8 mouse cellular contexts compared by ENCODE assay signal in genomic region chr5:67307659-67308222, GRCm38 (mm10). TPM values are rescaled to one million over a fixed set of nuclear protein-coding genes. Genes with fewer than 3 reads are reported as not detected.
DNase-seq lines count a peak whose midpoint lies in the region; ATAC-seq lines count a peak whose summit lies in the region.

No protein-coding gene starts in this region.

- ATAC-seq in kidney, embryonic 15.5 days (replicated peaks; ENCODE audit: low FRiP score), result no peak
- no peak for ATAC-seq in hindbrain, embryonic 15.5 days (ENCODE audit: low FRiP score, low read depth)
- ATAC-seq in midbrain, embryonic 15.5 days (replicated peaks), result no peak
- no peak for ATAC-seq in CD4-positive, CD25-positive, alpha-beta regulatory T cell, adult 4 months

- peak overlapping the region; percentile 93 for H3K9ac ChIP-seq in kidney, embryonic 15.5 days
- H3K9ac ChIP-seq in hindbrain, embryonic 15.5 days, result peak overlapping the region; percentile 81
- peak overlapping the region; percentile 98 for H3K9ac ChIP-seq in midbrain, embryonic 15.5 days

- H3K9me3 ChIP-seq in kidney, embryonic 15.5 days (replicated peaks), result no peaks in the 10 kb centered on the region
- no peaks in the 10 kb centered on the region for H3K9me3 ChIP-seq in hindbrain, embryonic 15.5 days
- H3K9me3 ChIP-seq in midbrain, embryonic 15.5 days, result no peaks in the 10 kb centered on the region

- peak overlapping the region; percentile 66 for H3K4me2 ChIP-seq in kidney, embryonic 15.5 days
- H3K4me2 ChIP-seq in hindbrain, embryonic 15.5 days, result peak overlapping the region; percentile 72
- H3K4me2 ChIP-seq in midbrain, embryonic 15.5 days, result peak overlapping the region; percentile 71

- 28% methylated on average over 13 of the region's 13 CpGs for WGBS in kidney, embryonic 15.5 days
- 35% methylated on average over 13 of the region's 13 CpGs for WGBS in hindbrain, embryonic 15.5 days
- 32% methylated on average over 13 of the region's 13 CpGs for WGBS in midbrain, embryonic 15.5 days

- H3K27me3 ChIP-seq in kidney, embryonic 15.5 days, result no peaks in the 10 kb centered on the region
- H3K27me3 ChIP-seq in hindbrain, embryonic 15.5 days, result no peaks in the 10 kb centered on the region
- no peaks in the 10 kb centered on the region for H3K27me3 ChIP-seq in midbrain, embryonic 15.5 days (replicated peaks)

- peaks cover 9% of the 10 kb centered on the region for H3K36me3 ChIP-seq in kidney, embryonic 15.5 days
- H3K36me3 ChIP-seq in hindbrain, embryonic 15.5 days, result no peaks in the 10 kb centered on the region
- no peaks in the 10 kb centered on the region for H3K36me3 ChIP-seq in midbrain, embryonic 15.5 days (replicated peaks)

- no peak for DNase-seq in kidney, postnatal 14 days
- DNase-seq in layer of hippocampus, postnatal 10 days (ENCODE audit: low spot score in 2 of 2), result no peak
- no peak for DNase-seq in layer of hippocampus, adult 18-20 months (ENCODE audit: low spot score in 2 of 2)

- peak overlapping the region; percentile 91; the same call in 1 of the 2 replicates for H3K27ac ChIP-seq in kidney, embryonic 15.5 days
- H3K27ac ChIP-seq in brown adipose tissue, adult 24 weeks (replicated peaks; ENCODE audit: low read depth, low read length), result no peak overlapping the region
- no peak overlapping the region for H3K27ac ChIP-seq in hindbrain, embryonic 15.5 days (replicated peaks)
- no peak overlapping the region for H3K27ac ChIP-seq in midbrain, embryonic 15.5 days

- peak overlapping the region; percentile 99 for H3K4me3 ChIP-seq in kidney, embryonic 15.5 days (replicated peaks)
- peak overlapping the region; percentile 97 for H3K4me3 ChIP-seq in brown adipose tissue, adult 24 weeks (ENCODE audit: insufficient read depth, low read depth, low read length)
- H3K4me3 ChIP-seq in hindbrain, embryonic 15.5 days, result peak overlapping the region; percentile 98
- peak overlapping the region; percentile 94 for H3K4me3 ChIP-seq in midbrain, embryonic 15.5 days

- peaks cover 8% of the 10 kb centered on the region for H3K4me1 ChIP-seq in kidney, embryonic 15.5 days
- no peaks in the 10 kb centered on the region for H3K4me1 ChIP-seq in brown adipose tissue, adult 24 weeks (ENCODE audit: control insufficient read depth, insufficient read depth, insufficient read length, low read length)
- peaks cover 20% of the 10 kb centered on the region for H3K4me1 ChIP-seq in hindbrain, embryonic 15.5 days (replicated peaks)
- H3K4me1 ChIP-seq in midbrain, embryonic 15.5 days, result peaks cover 18% of the 10 kb centered on the region

RNA-seq across cellular contexts. Expression of gene Slc30a9, which starts 1.0 kb away (rescaled TPM):
- 105 and 109 TPM in 2 replicates for polyA plus RNA-seq in kidney, embryonic 15.5 days (2015; fragmentation: Nextera tagmentation; extraction: Ambion mirVana)
- polyA plus RNA-seq in brown adipose tissue, adult 24 weeks (2012; ENCODE audit: insufficient read depth, insufficient read length, missing spikeins), result 91.5 and 138 TPM in 2 replicates
- polyA plus RNA-seq in hindbrain, embryonic 15.5 days (2015; fragmentation: Nextera tagmentation; extraction: Ambion mirVana), result 156 and 176 TPM in 2 replicates
- polyA plus RNA-seq in midbrain, embryonic 15.5 days (2015; fragmentation: Nextera tagmentation; extraction: Ambion mirVana), result 158 and 163 TPM in 2 replicates
- polyA plus RNA-seq in CD4-positive, CD25-positive, alpha-beta regulatory T cell, adult 4 months (2017; shearing (Covaris generic)), result 10 to 100 TPM; 11.5 to 14.4 TPM
- total RNA-seq in layer of hippocampus, postnatal 10 days (2021), result 100 to 1,000 TPM; 146 to 177 TPM
- 100 to 1,000 TPM; 189 to 191 TPM for total RNA-seq in layer of hippocampus, adult 18-20 months (2021)

RNA-seq across cellular contexts. Expression of gene Tmem33, which starts 47.4 kb away (rescaled TPM):
- 97.9 and 111 TPM in 2 replicates for polyA plus RNA-seq in kidney, embryonic 15.5 days (2015; fragmentation: Nextera tagmentation; extraction: Ambion mirVana)
- 78.0 and 88.7 TPM in 2 replicates for polyA plus RNA-seq in brown adipose tissue, adult 24 weeks (2012; ENCODE audit: insufficient read depth, insufficient read length, missing spikeins)
- 77.6 and 82.5 TPM in 2 replicates for polyA plus RNA-seq in hindbrain, embryonic 15.5 days (2015; fragmentation: Nextera tagmentation; extraction: Ambion mirVana)
- 66.9 and 71.9 TPM in 2 replicates for polyA plus RNA-seq in midbrain, embryonic 15.5 days (2015; fragmentation: Nextera tagmentation; extraction: Ambion mirVana)
- polyA plus RNA-seq in CD4-positive, CD25-positive, alpha-beta regulatory T cell, adult 4 months (2017; shearing (Covaris generic)), result 10 to 100 TPM; 50.2 to 60.8 TPM
- 10 to 100 TPM; 74.0 to 78.0 TPM for total RNA-seq in layer of hippocampus, postnatal 10 days (2021)
- total RNA-seq in layer of hippocampus, adult 18-20 months (2021), result 10 to 100 TPM; 94.7 to 97.3 TPM
